Mouse (Mus musculus) midbrain, embryonic 15.5 days (tissue): Measurements from ENCODE around the gene Cd200r1. TPM values are rescaled to one million over a fixed set of nuclear protein-coding genes. Genes with fewer than 3 reads are reported as not detected.
"Not testable (repeated sequence)": the region's sequence is repeated elsewhere in the genome, so short reads cannot be mapped to it uniquely, and the experiment has no call there.

ENCODE experiments used
- ATAC-seq: fragments of 200-750 bp; cut with Nextera tagmentation; replicated peaks from 2 replicates; pipeline ENCODE4 v1.8.0; 2017; ENCODE audit warnings: moderate TSS enrichment
- H3K27ac ChIP-seq: fragments of 300-500 bp; sonication (generic); 2 replicates; pipeline ENCODE4 v1.5.1; 2015; ENCODE audit warnings: mild to moderate bottlenecking, inconsistent platforms
- H3K27me3 ChIP-seq: fragments of 300-500 bp; sonication (generic); replicated peaks from 2 replicates; pipeline ENCODE4 v1.6.1; 2015; ENCODE audit warnings: inconsistent platforms
- H3K36me3 ChIP-seq: fragments of 300-500 bp; sonication (generic); replicated peaks from 2 replicates; pipeline ENCODE4 v1.6.1; 2015; ENCODE audit warnings: inconsistent platforms
- H3K4me1 ChIP-seq: fragments of 300-500 bp; sonication (generic); 2 replicates; pipeline ENCODE4 v1.6.1; 2015; ENCODE audit warnings: inconsistent platforms
- H3K4me2 ChIP-seq: fragments of 300-500 bp; sonication (generic); 2 replicates; pipeline ENCODE4 v1.6.1; 2015; ENCODE audit warnings: inconsistent platforms, mild to moderate bottlenecking, moderate library complexity
- H3K4me3 ChIP-seq: fragments of 300-500 bp; sonication (generic); 2 replicates; pipeline ENCODE4 v1.5.1; 2015; ENCODE audit warnings: mild to moderate bottlenecking, inconsistent platforms
- H3K9ac ChIP-seq: fragments of 300-500 bp; sonication (generic); 2 replicates; pipeline ENCODE4 v1.6.1; 2015; ENCODE audit warnings: mild to moderate bottlenecking, inconsistent platforms
- H3K9me3 ChIP-seq: fragments of 300-500 bp; sonication (generic); 2 replicates; pipeline ENCODE4 v1.6.1; 2016; ENCODE audit warnings: inconsistent platforms
- WGBS: fragments of 180-500 bp; shearing (Covaris S2); methylation state at CpG from one replicate; pipeline ENCODE4 v1.1.7; 2015; ENCODE audit warnings: mixed read lengths; 5-methylcytosine and 5-hydroxymethylcytosine counted together
- polyA plus RNA-seq: library from polyadenylated mRNA; unstranded; fragments of >200 nt; fragmentation: Nextera tagmentation; extraction: Ambion mirVana; gene quantifications from 2 replicates; pipeline ENCODE4 v1.2.1, GENCODE M21; 2015

The Cd200r1 gene
- polyA plus RNA-seq, 1 experiment from 2014 or later, result 1.1 TPM

DNA sequence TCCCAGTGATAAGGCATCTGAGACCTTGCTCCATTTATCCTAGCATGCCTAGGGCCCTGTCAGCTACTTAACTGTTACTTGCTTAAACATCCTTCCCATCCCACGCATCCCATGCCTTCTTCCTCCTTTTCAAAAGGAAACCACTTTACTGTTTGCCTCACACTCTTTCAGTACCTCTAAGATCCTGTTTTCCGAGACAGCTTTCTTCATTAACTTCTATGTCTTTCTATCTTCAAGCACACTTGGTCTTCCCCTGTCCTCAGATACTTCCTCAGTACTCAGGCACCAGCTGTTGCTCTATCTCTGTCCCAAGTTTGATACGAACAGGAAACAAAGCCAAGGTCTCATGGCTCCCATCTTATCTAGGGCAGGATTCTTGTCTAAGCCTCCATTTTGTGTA is 8.1 kb downstream of the Cd200r1 start:
- no peak overlapping the region for H3K27ac ChIP-seq
- no peaks in the 10 kb centered on the region for H3K9me3 ChIP-seq
- no peaks in the 10 kb centered on the region for H3K36me3 ChIP-seq
- no peak overlapping the region for H3K4me3 ChIP-seq
- H3K9ac ChIP-seq, result no peak overlapping the region
- no peaks in the 10 kb centered on the region for H3K27me3 ChIP-seq
- ATAC-seq, result no peak
- H3K4me2 ChIP-seq, result no peak overlapping the region
- H3K4me1 ChIP-seq, result no peaks in the 10 kb centered on the region
- 91% methylated on average over 3 of the region's 3 CpGs for WGBS

DNA sequence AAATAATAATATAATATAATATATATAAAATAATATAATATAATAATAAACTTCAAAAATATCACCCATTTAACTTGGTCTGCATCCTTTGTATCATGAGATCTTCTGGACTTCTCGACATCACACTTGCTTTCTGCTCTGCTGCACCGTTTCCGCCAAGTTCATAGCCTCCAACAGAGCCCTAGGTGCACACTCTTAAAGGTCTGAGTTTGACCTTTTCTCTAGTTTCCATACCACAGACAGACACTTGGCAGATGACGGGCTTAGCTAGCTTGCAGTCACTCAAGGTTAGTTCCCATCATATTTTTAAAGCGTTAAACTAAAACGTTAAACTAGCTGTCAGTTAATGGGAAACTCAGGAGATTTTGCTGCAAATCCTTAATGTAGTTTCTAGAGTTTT is 8.7 kb downstream of the Cd200r1 start:
- no peaks in the 10 kb centered on the region for H3K36me3 ChIP-seq
- no peak overlapping the region for H3K9ac ChIP-seq
- no peak for ATAC-seq
- H3K4me1 ChIP-seq, result no peaks in the 10 kb centered on the region
- no peaks in the 10 kb centered on the region for H3K27me3 ChIP-seq
- H3K9me3 ChIP-seq, result no peaks in the 10 kb centered on the region
- H3K27ac ChIP-seq, result no peak overlapping the region
- no peak overlapping the region for H3K4me2 ChIP-seq
- 90% methylated on average over 6 of the region's 6 CpGs for WGBS
- H3K4me3 ChIP-seq, result no peak overlapping the region

DNA sequence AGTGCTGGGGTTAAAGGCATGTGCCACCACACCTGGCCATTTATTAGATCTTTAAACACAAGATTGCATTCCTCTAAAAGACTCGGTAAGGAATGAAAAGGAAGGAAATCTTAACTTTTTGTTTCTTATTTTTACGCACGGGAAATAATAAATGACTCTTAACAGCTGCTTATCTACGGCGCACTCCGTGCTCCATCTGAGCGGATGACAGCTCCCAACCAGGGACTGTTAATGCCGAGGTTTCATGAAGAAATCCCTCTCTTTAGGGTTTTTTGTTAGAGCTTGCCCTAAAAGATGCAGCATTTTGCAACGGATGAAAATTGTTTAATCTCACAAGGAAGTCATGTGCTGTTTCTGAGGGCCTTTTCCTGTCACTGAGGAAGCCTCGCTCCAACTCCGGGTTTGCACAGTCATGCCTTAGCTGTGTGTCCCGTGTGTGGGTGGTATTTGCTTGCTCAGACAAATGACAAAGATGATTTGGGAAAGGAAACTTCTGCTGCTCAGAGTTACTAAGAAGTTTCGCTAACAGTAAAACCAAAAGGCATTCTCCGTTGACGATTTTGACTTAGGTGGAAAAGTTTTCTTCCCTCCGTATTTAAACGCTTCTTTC is 13.1 kb downstream of the Cd200r1 start:
- 86% methylated on average over 17 of the region's 17 CpGs for WGBS
- no peak overlapping the region for H3K27ac ChIP-seq
- H3K4me1 ChIP-seq, result no peaks in the 10 kb centered on the region
- no peaks in the 10 kb centered on the region for H3K36me3 ChIP-seq
- H3K4me2 ChIP-seq, result no peak overlapping the region
- no peak for ATAC-seq
- H3K4me3 ChIP-seq, result no peak overlapping the region
- no peak overlapping the region for H3K9ac ChIP-seq
- no peaks in the 10 kb centered on the region for H3K27me3 ChIP-seq
- no peaks in the 10 kb centered on the region for H3K9me3 ChIP-seq

DNA sequence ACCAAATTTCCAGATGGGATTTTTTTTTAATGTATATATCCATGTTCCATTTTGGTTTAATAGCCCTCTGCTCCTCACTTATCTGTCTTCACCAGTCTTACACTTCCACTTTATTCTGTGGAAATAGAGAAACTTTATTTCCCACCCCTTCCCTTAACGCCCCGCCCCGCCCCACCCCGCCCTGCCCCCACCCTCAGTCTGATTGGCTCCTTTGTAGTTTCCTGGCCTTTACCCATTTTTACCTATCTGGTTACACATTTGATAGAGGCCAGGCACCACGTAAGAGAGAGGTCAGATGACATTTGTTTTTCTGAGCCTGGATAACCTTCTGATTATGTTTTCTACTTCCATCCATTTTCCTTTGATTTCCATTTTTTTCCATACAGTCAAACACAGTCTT is 14.0 kb downstream of the Cd200r1 start:
- 91% methylated on average over 5 of the region's 5 CpGs for WGBS
- H3K36me3 ChIP-seq, result no peaks in the 10 kb centered on the region
- no peak overlapping the region for H3K27ac ChIP-seq
- H3K4me2 ChIP-seq, result no peak overlapping the region
- no peak for ATAC-seq
- H3K27me3 ChIP-seq, result no peaks in the 10 kb centered on the region
- H3K4me1 ChIP-seq, result no peaks in the 10 kb centered on the region
- H3K4me3 ChIP-seq, result no peak overlapping the region
- H3K9ac ChIP-seq, result no peak overlapping the region
- no peaks in the 10 kb centered on the region for H3K9me3 ChIP-seq

DNA sequence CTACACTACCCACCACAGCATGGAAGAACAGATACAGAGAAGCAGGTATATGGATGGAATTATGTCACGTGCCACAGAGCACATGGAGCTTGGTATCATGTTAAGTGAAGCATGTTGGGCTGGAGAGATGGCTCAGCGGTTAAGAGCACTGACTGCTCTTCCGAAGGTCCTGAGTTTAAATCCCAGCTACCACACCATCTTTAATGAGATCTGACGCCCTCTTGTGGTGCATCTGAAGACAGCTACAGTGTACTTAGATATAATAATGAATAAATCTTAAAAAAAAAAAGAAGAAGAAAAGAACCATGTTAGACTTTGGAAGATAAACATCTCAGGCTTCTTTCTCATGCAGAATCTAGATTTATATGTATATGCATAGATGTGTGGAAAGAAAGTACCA is 15.2 kb downstream of the Cd200r1 start:
- WGBS, result 62% methylated on average over 4 of the region's 4 CpGs
- Histone ChIP-seq H3K4me2 (no peak overlapping the region), H3K36me3 (no peaks in the 10 kb centered on the region), H3K27me3 (no peaks in the 10 kb centered on the region), H3K4me1 (no peaks in the 10 kb centered on the region), H3K9ac (no peak overlapping the region), H3K27ac (no peak overlapping the region), H3K4me3 (no peak overlapping the region), H3K9me3 (no peaks in the 10 kb centered on the region)
- no peak for ATAC-seq

DNA sequence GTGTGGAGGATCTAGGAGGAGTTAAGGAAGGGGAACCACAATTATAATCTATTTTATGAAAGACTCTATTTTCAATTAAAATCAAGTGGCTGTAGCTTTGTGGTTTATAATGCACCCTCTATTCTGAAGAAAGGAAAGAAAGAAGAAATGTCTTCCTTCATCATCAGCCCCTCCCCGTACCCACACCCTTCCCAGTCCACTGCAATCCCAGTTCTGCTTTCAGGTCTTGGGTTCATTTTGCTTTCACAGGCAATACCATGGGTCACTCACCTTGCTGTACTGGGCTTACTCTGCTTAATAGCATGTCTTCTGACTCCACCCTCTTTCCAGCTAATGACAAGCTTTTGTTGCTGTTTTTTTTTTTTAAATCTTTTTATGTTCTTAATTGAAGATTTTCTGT is 21.4 kb downstream of the Cd200r1 start:
- 82% methylated on average over 1 of the region's 1 CpGs for WGBS
- no peak overlapping the region for H3K9ac ChIP-seq

DNA sequence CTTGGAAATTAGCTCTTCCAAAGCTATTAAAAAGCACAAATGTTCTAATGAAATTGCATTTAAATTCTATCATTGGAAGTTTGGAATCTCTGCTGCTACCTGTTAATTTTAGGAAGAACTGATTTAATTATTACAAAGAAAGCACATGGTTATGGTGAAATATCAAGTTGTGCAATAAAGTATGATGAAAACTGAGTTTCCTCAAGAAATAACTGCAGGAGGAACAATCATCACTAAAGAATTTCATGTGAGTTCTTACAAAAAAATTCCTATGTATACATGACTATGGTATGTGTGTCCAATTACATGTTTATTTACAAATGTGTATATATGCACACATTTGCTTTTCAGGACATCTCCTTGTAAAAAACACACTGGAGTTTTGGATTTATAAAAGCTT is 28.9 kb downstream of the Cd200r1 start:
- no peak overlapping the region for H3K4me3 ChIP-seq
- H3K4me2 ChIP-seq, result no peak overlapping the region
- H3K27me3 ChIP-seq, result no peaks in the 10 kb centered on the region
- no peak overlapping the region for H3K27ac ChIP-seq
- no peaks in the 10 kb centered on the region for H3K4me1 ChIP-seq
- no peak overlapping the region for H3K9ac ChIP-seq
- ATAC-seq, result no peak
- no peaks in the 10 kb centered on the region for H3K36me3 ChIP-seq
- H3K9me3 ChIP-seq, result no peaks in the 10 kb centered on the region

More for the DNA sequence above, 21.4 kb downstream of the Cd200r1 start:
- Histone ChIP-seq H3K27me3 (no peaks in the 10 kb centered on the region), H3K27ac (no peak overlapping the region), H3K4me3 (no peak overlapping the region), H3K36me3 (no peaks in the 10 kb centered on the region), H3K9me3 (no peaks in the 10 kb centered on the region), H3K4me1 (no peaks in the 10 kb centered on the region), H3K4me2 (no peak overlapping the region)
- no peak for ATAC-seq

DNA sequence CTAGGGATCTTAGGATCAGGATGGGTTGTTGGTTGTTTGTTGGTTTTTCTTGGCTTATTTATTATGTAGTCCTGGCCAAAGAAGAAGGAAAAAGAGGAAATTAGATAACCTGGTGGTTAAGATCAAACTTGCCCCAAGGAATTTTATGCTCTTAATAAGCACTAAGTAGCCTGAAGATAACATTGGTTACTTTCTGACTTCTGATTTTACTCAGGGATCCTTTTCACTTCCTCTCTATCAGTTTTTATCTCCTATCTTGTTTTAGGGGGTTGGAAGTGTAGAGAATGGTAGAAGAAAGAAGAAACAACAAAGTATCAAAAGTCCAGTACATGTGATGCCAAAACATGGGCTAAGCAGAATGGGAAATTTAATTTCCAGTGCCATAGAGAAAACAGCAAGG is 40.4 kb downstream of the Cd200r1 start:
- H3K4me3 ChIP-seq, result no peak overlapping the region
- H3K9me3 ChIP-seq, result no peaks in the 10 kb centered on the region
- no peak overlapping the region for H3K27ac ChIP-seq
- ATAC-seq, result no peak
- H3K36me3 ChIP-seq, result no peaks in the 10 kb centered on the region
- no peak overlapping the region for H3K4me2 ChIP-seq
- no peak overlapping the region for H3K9ac ChIP-seq
- no peaks in the 10 kb centered on the region for H3K4me1 ChIP-seq
- H3K27me3 ChIP-seq, result no peaks in the 10 kb centered on the region

DNA sequence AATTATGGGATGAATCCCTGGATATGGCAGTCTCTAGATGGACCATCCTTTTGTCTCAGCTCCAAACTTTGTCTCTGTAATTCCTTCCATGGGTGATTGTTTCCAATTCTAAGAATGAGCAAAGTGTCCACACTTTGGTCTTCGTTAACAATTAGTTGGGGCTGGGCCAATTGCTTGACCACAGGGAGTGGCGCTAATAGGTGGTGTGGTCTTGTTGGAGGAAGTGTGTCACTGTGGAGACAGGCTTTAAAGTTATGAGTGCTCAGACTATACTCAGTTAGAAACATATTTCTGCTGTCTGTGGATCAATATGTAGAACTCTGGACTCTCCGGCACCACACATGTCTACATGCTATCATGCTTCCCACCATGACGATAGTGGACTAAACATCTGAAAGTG is 44.7 kb downstream of the Cd200r1 start:
- WGBS, result 97% methylated on average over 4 of the region's 4 CpGs
- not testable (repeated sequence) for H3K36me3 ChIP-seq, H3K4me3 ChIP-seq, H3K9ac ChIP-seq, H3K4me2 ChIP-seq, ATAC-seq, H3K9me3 ChIP-seq, H3K4me1 ChIP-seq, H3K27me3 ChIP-seq, H3K27ac ChIP-seq

DNA sequence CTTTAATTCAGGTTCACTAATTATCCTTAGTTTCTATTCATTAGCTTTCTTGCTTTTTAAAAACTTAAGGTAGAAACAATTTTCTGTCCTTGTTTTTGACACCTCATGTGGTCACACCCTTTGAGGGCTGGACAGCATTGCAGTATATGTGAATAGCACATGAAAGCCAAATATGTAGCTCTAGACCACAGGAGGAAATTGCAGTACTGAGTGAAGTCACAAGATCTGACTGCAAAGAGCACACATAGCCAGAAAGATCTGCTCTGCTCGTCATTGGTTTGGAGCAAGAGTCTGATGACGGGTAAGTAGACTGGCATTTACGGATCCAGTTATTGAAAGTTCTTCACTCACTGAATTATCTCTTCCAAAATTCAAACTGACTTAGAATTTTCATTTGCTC is 46.0 kb downstream of the Cd200r1 start, which contains the start of gene Cd200r4:
Gene Cd200r4 (plus strand): TSS at position 190 of the 400 bp plus-strand sequence.
- Histone ChIP-seq H3K27ac (no peak within 1 kb of the TSS), H3K9ac (no peak within 1 kb of the TSS), H3K4me1 (no peaks in the 10 kb centered on the region), H3K27me3 (no peaks in the 10 kb centered on the region), H3K4me3 (no peak within 1 kb of the TSS), H3K9me3 (no peaks in the 10 kb centered on the region), H3K4me2 (no peak within 1 kb of the TSS), H3K36me3 (no peaks in the 10 kb centered on the region)
- WGBS, result 90% methylated on average over 3 of the region's 3 CpGs
- ATAC-seq, result no peak

DNA sequence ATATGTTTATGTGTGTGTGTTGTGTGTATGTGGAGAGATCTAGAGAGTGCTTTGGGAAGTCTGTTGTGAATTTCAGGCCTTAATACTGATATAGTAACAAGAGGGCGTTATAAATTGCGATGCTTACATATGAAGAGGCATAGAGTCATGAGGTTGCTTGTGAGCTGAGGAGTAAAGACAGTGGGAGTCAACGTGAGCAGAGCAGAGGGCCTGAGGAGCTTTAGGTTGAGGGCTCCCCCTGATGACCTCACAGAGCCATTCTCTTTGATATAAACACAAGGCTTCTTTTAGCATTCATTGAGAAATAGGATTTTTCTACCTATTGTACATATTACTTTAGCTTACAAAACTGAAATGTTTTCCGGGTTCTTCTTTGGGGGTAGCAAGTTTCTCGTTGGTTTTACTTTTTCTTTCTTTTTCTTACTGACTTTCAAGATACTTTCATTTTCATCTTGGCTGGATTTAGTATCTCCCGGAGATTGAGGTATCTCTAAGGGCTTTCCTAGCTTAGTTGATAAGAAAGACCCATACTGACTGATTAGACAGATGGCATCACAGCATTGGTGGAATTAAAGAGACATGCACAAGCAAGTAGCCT is 47.0 kb downstream of the Cd200r1 start:
- H3K27me3 ChIP-seq, result no peaks in the 10 kb centered on the region
- no peak overlapping the region for H3K9ac ChIP-seq
- no peak overlapping the region for H3K4me2 ChIP-seq
- no peaks in the 10 kb centered on the region for H3K9me3 ChIP-seq
- H3K27ac ChIP-seq, result no peak overlapping the region
- H3K4me3 ChIP-seq, result no peak overlapping the region
- no peak for ATAC-seq
- H3K4me1 ChIP-seq, result no peaks in the 10 kb centered on the region
- 86% methylated on average over 6 of the region's 6 CpGs for WGBS
- H3K36me3 ChIP-seq, result no peaks in the 10 kb centered on the region

DNA sequence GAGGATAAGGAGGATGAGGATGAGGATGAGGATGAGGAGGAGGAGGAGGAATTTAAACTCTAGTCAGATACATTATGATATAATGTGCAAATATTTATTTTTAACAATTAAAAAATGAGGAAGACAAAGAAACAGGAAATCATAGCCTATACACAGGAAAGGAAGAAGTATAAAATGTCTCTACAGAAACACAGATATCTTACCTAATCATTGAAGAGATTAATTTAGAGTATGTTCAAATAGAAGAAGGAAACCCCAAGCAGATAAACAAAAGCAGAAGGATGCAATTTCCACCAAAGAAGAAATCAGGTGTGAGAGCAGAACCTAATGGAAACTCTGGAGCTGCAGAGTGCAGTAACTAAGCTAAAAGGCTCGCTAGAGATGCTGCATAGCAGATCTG is 52.5 kb downstream of the Cd200r1 start:
- Histone ChIP-seq H3K9me3 (no peaks in the 10 kb centered on the region), H3K27me3 (no peaks in the 10 kb centered on the region), H3K4me2 (no peak overlapping the region), H3K36me3 (no peaks in the 10 kb centered on the region), H3K4me1 (no peaks in the 10 kb centered on the region), H3K9ac (no peak overlapping the region), H3K4me3 (no peak overlapping the region), H3K27ac (no peak overlapping the region)
- no peak for ATAC-seq
- 53% methylated on average over 1 of the region's 1 CpGs for WGBS

DNA sequence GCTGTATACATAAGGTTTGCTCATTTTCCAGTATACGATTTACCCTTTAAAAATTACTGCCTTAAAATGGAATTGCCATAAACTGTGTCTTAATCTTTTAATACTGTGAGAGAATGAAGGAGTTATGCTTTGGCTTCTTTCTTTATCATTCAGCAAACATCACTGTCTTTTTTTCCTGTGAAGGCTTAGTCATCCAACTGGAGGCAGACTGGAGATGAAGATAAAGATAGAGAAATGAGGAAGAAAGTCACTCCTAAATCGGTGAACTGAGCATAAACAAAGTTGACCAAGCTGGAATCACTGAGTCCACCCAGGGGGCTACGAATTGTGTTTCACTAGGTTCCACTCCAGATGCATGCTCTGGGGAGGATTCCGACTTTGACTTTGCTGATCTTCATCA is 55.0 kb downstream of the Cd200r1 start:
- ATAC-seq, result no peak
- no peaks in the 10 kb centered on the region for H3K4me1 ChIP-seq
- H3K36me3 ChIP-seq, result no peaks in the 10 kb centered on the region
- no peak overlapping the region for H3K27ac ChIP-seq
- H3K9me3 ChIP-seq, result no peaks in the 10 kb centered on the region
- H3K27me3 ChIP-seq, result no peaks in the 10 kb centered on the region
- no peak overlapping the region for H3K4me2 ChIP-seq
- WGBS, result 84% methylated on average over 4 of the region's 4 CpGs
- no peak overlapping the region for H3K9ac ChIP-seq
- no peak overlapping the region for H3K4me3 ChIP-seq
